Mouse (Mus musculus) ES-Bruce4 (cell line): ENCODE data around the gene Ooep.

Experiments used
- CTCF ChIP-seq: IDR thresholded peaks from one replicate; pipeline ENCODE4 v1.8.1; 2011; ENCODE audit warnings: low read depth, low read length
- EP300 ChIP-seq: IDR thresholded peaks from 2 replicates; pipeline ENCODE4 v1.6.1; 2011; ENCODE audit warnings: low read depth, low read length; ENCODE audit not compliant: insufficient read depth
- POLR2A ChIP-seq: IDR thresholded peaks from one replicate; pipeline ENCODE4 v1.8.1; 2011; ENCODE audit warnings: low read length; ENCODE audit not compliant: insufficient read depth

GRCm38 (mm10) chr9:78400570-78400969 lies 22.0 kb upstream of the Ooep start:
- TF ChIP-seq POLR2A: no peak
- no peak for TF ChIP-seq CTCF
- no peak for TF ChIP-seq EP300
